Mouse (Mus musculus) adrenal gland, adult 18-20 months (tissue): Measurements from ENCODE around the gene Sap18. TPM values are rescaled to one million over a fixed set of nuclear protein-coding genes. Genes with fewer than 3 reads are reported as not detected.
"Not testable (repeated sequence)": the region's sequence is repeated elsewhere in the genome, so short reads cannot be mapped to it uniquely, and the experiment has no call there.

ENCODE experiments used
- DNase-seq, 2 experiments: peaks; one replicate each; pipeline ENCODE4 v3.0.0; 2021 to 2022; ENCODE audit warnings: low spot score in 2 of 2
- microRNA-seq, 2 experiments: library from miRNA; unstranded; fragments of <30 nt; microRNA quantifications; one replicate each; pipeline ENCODE4 v1.2.0; 2021; ENCODE audit warnings: borderline number of aligned reads in 2 of 2
- total RNA-seq, 2 experiments: library from RNA; stranded (reverse); gene quantifications; 1 replicate in 1 of 2; 2 replicates in 1 of 2; pipeline ENCODE4 v1.2.3; 2021

The Sap18 gene
- total RNA-seq, 2 experiments from 2014 or later = 54.9 to 64.2 TPM

DNA sequence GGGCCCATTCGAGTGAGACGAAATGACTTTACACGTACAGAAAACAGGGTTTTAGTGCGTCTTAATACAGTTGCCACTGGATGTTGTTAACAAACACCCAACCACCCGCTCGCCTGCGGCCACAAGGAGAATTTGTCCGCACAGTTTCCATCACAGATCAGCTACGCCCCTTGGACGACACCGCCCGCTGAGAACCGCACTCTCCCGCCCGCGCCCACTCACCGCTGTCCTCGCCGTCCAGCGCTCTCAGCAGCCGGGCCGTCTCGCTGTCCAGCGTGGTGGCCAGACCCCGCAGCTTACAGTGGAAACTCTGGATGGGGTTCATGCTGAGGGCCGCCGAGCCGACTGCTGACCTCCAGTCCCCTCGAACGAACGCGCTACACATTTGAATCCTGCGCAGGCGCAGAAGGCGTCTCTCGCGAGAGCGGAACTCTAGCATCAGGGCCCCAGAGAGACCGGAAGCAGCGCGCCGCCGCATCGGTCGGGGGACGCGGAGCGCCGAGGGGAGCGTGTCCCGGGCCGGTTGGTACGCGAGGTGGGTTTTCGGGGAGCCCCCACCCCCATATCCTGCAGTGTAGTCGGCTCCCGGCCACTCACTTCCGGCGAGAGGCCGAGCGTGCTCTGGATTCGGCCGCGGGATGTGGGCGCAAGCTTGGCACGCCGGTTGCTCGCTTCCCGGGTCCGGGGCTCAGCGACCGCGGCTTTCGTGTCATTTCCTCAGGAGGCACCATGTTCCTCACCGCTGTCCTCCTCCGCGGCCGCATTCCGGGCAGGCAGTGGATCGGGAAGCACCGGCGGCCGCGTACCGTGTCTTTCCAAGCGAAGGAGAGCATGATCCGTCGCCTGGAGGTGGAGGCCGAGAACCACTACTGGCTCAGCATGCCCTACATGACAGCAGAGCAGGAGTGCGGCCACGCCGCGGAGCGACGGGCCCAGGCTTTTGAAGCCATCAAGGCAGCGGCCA, 28.1 kb downstream of the Sap18 start, which contains the start of the genes Ska3 and Mrpl57:
Ska3 (minus strand) TSS at position 398 of the 964 bp plus-strand sequence.
Mrpl57 (plus strand) TSS at position 447 of the 964 bp plus-strand sequence.
- DNase-seq = peak; percentile 92 to 93

GRCm38 (mm10) chr14:57827284-57827683, 29.3 kb downstream of the Sap18 start:
- DNase-seq = no peak

- DNase-seq = no peak
These were observed 35.5 kb downstream of the Sap18 start for GRCm38 (mm10) chr14:57833526-57833925.

- no peak for DNase-seq
These were observed 37.2 kb downstream of the Sap18 start for GRCm38 (mm10) chr14:57835157-57835556.

DNA sequence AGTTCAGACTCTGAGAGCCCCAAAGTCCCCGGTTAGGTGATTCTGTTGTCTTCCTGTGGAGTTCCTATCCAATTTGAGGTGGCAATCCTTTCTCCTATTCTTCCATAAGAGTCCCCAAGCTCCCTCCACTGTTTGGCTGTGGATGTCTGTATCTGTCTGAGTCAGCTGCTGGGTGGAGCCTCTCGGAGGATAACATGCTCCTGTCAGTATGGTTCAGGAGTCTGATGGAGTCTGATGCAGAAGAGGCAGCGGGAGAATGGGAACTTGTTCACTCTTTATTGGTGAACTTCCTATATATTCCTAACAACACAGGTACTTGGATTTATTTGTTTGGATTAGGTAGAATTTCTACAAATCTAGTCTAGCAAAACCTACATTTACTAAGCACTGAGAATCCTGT, 46.6 kb downstream of the Sap18 start:
- no peak for DNase-seq

- not testable (repeated sequence) for DNase-seq
These were observed 50.1 kb downstream of the Sap18 start for GRCm38 (mm10) chr14:57848061-57848460.

- no peak for DNase-seq
These were observed 50.7 kb downstream of the Sap18 start for GRCm38 (mm10) chr14:57848646-57849045.

DNA sequence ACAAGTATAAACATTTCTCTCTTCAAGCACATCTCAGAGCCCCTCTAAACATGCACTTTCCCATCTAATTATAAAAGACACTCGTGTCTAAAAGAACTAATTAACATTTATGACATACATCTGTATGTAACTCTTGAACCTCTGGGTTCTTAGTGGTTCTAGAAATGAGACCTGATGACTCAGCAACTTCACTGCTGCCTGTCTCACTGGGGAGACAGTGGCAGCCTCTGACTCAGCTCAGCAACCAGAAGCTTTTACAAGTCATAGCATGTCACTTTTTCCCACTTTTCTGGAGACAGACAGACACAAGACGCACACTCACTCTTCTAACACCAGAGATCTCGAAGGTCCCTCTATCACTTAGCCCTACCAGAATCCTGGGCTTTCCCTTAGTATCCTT, 52.4 kb downstream of the Sap18 start:
- no peak for DNase-seq

- DNase-seq = no peak
These were observed 55.0 kb downstream of the Sap18 start for GRCm38 (mm10) chr14:57852961-57853360.

DNA sequence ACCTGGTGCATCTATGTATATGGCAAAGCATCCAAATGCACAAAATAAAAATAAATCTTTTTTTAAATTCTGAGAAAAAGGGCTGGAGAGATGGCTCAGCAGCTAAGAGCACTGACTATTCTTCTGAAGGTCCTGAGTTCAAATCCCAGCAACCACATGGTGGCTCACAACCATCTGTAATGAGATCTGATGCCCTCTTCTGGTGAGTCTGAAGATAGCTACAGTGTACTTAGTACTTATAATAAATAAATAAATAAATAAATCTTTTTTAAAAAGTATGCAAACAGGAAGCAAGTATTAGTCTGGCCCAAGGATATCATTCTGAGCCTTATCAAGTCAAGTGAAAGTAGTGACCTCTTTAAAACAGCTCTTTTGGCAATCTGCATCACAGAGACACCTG, 58.1 kb downstream of the Sap18 start:
- DNase-seq = not testable (repeated sequence)

Small RNAs within 50 kb of the gene (microRNA-seq; reads per million reads assigned to microRNA genes)
- gene Mir3077 = 0 reads per million in 2 experiments

Other genes starting within 250 kb of the Sap18 start
- 10 to 100 TPM; 24.6 to 28.4 TPM for gene Eef1akmt1, start 226.6 kb upstream of the Sap18 start, total RNA-seq
- 10 to 100 TPM; 22.5 to 32.7 TPM for gene Xpo4, start 132.8 kb upstream of the Sap18 start, total RNA-seq
- 1 to 10 TPM; 3.3 to 3.4 TPM for gene Gm49361, start 52.1 kb upstream of the Sap18 start, total RNA-seq
- 10 to 100 TPM; 38.1 to 54.2 TPM for gene Lats2, start 39.8 kb upstream of the Sap18 start, total RNA-seq
- gene Ska3, start 28.0 kb downstream of the Sap18 start, total RNA-seq = under 1 TPM; 0.23 to 0.26 TPM
- 10 to 100 TPM; 95.9 to 97.7 TPM for gene Mrpl57, start 28.1 kb downstream of the Sap18 start, total RNA-seq
- 10 to 100 TPM; 25.6 to 40.2 TPM for gene Zdhhc20, start 92.1 kb downstream of the Sap18 start, total RNA-seq
- gene Micu2, start 201.1 kb downstream of the Sap18 start, total RNA-seq = 10 to 100 TPM; 47.0 to 59.5 TPM